Comparison of ENCODE assay signal across 8 mouse cellular contexts in the genomic region with DNA sequence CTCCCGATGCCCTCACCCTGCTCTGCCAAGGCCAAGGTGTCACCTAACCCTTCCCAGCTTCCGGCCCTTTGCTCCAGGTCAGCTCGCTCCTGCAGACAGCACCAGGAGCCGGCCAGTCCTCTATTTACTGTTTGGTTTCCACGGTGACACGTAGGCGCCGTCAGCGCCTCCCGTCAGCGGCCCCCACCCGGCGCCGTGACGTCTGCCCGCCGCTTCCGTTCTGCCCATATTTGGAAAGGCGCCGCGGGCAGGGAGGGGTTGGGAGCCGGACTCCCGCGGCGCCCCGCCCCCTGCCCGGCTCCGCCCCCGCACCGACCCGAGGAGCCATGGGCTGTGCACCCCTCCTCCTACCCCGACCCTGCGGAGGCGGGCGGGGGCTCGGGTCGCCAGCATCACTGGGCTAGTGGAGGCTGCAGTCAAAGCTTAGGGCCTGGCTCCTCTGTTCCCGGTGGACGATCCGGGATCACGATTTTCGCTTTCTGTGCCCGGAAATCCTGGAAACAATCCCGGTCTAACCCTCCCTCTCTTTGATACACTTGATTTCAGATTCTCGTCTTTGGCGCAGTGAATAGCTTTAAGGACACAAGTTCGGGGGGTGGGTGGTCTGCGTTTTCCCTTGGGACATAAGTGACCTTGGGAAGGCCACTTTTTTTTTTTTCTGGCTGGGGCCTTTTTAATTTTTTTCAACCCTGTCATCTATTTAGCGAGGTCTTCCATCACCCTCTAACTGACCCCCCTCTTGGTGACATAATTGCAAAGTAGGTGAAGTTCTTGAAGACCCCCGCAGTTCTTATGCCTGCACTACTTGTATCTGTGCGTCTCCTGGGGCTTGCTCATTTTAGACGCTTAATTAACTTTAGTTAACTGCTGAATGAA. TPM values are rescaled to one million over a fixed set of nuclear protein-coding genes. Genes with fewer than 3 reads are reported as not detected.
DNase-seq lines count a peak whose midpoint lies in the region; ATAC-seq and TF ChIP-seq lines count a peak whose summit lies in the region.

No protein-coding gene starts in this region.

- peak; percentile 72 for TF ChIP-seq POLR2A in heart, adult 2 months (IDR thresholded peaks at IDR 0.05; ENCODE audit: insufficient read depth, low read depth, low read length)

- peaks cover 13% of the 10 kb centered on the region for H3K4me1 ChIP-seq in embryonic facial prominence, embryonic 12.5 days
- peaks cover 5% of the 10 kb centered on the region for H3K4me1 ChIP-seq in heart, adult 2 months (ENCODE audit: control insufficient read depth, insufficient read depth, low read length)
- H3K4me1 ChIP-seq in limb, embryonic 12.5 days (replicated peaks): peaks cover 23% of the 10 kb centered on the region
- 0 out of 2 replicates have a peak, but pooled peaks cover 9% of the 10 kb centered on the region for H3K4me1 ChIP-seq in midbrain, embryonic 14.5 days (ENCODE audit: control insufficient read depth, insufficient read depth, low read length)

- H3K27ac ChIP-seq in embryonic facial prominence, embryonic 12.5 days: peak overlapping the region; percentile 47; the same call in 1 of the 2 replicates
- H3K27ac ChIP-seq in heart, adult 2 months: peak overlapping the region; percentile 83
- H3K27ac ChIP-seq in limb, embryonic 12.5 days: peak overlapping the region; percentile 81
- H3K27ac ChIP-seq in midbrain, embryonic 14.5 days (replicated peaks; ENCODE audit: low read depth, low read length): peak overlapping the region; percentile 78

- peak overlapping the region; percentile 66 for H3K4me2 ChIP-seq in embryonic facial prominence, embryonic 12.5 days (replicated peaks)
- H3K4me2 ChIP-seq in limb, embryonic 12.5 days: peak overlapping the region; percentile 88
- H3K4me2 ChIP-seq in midbrain, embryonic 14.5 days (ENCODE audit: low read length): peak overlapping the region; percentile 65

- H3K9me3 ChIP-seq in embryonic facial prominence, embryonic 12.5 days: no peaks in the 10 kb centered on the region
- H3K9me3 ChIP-seq in limb, embryonic 12.5 days: no peaks in the 10 kb centered on the region
- H3K9me3 ChIP-seq in midbrain, embryonic 14.5 days (ENCODE audit: control insufficient read depth, low read length): no peaks in the 10 kb centered on the region

- peak; percentile 89 for ATAC-seq in embryonic facial prominence, embryonic 12.5 days (ENCODE audit: insufficient number of reproducible peaks, insufficient read depth, low FRiP score, low TSS enrichment)
- peak; percentile 92 for ATAC-seq in limb, embryonic 12.5 days (ENCODE audit: insufficient number of reproducible peaks, insufficient read depth, low FRiP score, low TSS enrichment, low read depth)
- ATAC-seq in midbrain, embryonic 14.5 days (ENCODE audit: low FRiP score, low TSS enrichment): peak; percentile 95

- no peaks in the 10 kb centered on the region for H3K36me3 ChIP-seq in embryonic facial prominence, embryonic 12.5 days
- no peaks in the 10 kb centered on the region for H3K36me3 ChIP-seq in heart, adult 2 months (ENCODE audit: control insufficient read depth, insufficient read depth, low read length)
- no peaks in the 10 kb centered on the region for H3K36me3 ChIP-seq in limb, embryonic 12.5 days
- H3K36me3 ChIP-seq in midbrain, embryonic 14.5 days (ENCODE audit: control insufficient read depth, insufficient read depth, low read length): no peaks in the 10 kb centered on the region

- peak overlapping the region; percentile 59 for H3K4me3 ChIP-seq in embryonic facial prominence, embryonic 12.5 days
- peak overlapping the region; percentile 61 for H3K4me3 ChIP-seq in heart, adult 2 months
- peak overlapping the region; percentile 51 for H3K4me3 ChIP-seq in limb, embryonic 12.5 days (replicated peaks)
- peak overlapping the region; percentile 59 for H3K4me3 ChIP-seq in midbrain, embryonic 14.5 days (replicated peaks; ENCODE audit: low read depth, low read length)

- WGBS in embryonic facial prominence, embryonic 12.5 days: under 1% methylated on average over 52 of the region's 52 CpGs
- WGBS in heart, adult 2 months: under 1% methylated on average over 52 of the region's 52 CpGs
- WGBS in limb, embryonic 12.5 days: under 1% methylated on average over 52 of the region's 52 CpGs
- under 1% methylated on average over 52 of the region's 52 CpGs for WGBS in midbrain, embryonic 14.5 days

- peak overlapping the region; percentile 57; the same call in 1 of the 2 replicates for H3K9ac ChIP-seq in embryonic facial prominence, embryonic 12.5 days
- peak overlapping the region; percentile 87 for H3K9ac ChIP-seq in heart, adult 2 months (ENCODE audit: low read depth, low read length)
- peak overlapping the region; percentile 63; the same call in 1 of the 2 replicates for H3K9ac ChIP-seq in limb, embryonic 12.5 days (replicated peaks)
- peak overlapping the region; percentile 60 for H3K9ac ChIP-seq in midbrain, embryonic 14.5 days (replicated peaks; ENCODE audit: low read length)

- H3K27me3 ChIP-seq in embryonic facial prominence, embryonic 12.5 days: no peaks in the 10 kb centered on the region
- no peaks in the 10 kb centered on the region for H3K27me3 ChIP-seq in heart, adult 2 months (ENCODE audit: control insufficient read depth, insufficient read depth, low read length)
- 0 out of 2 replicates have a peak, but pooled peaks cover 4% of the 10 kb centered on the region for H3K27me3 ChIP-seq in limb, embryonic 12.5 days
- H3K27me3 ChIP-seq in midbrain, embryonic 14.5 days (ENCODE audit: control insufficient read depth, insufficient read depth, low read length): no peaks in the 10 kb centered on the region

- DNase-seq in 3T3-L1 (ENCODE audit: low read depth, low spot score): peak; percentile 88
- DNase-seq in adrenal gland, postnatal 36 days: peak; percentile 98 to 99
- DNase-seq in heart, adult 2 months: peak; percentile 98 to 99
- DNase-seq in kidney, adult 8-10 months: peak; percentile 93
- DNase-seq in midbrain, embryonic 14.5 days: peak; percentile 97
- DNase-seq in spleen, adult 12 weeks (ENCODE audit: low spot score): peak; percentile 92

- TF ChIP-seq CTCF in heart, adult 2 months (IDR thresholded peaks at IDR 0.05): no peak

- intact Hi-C loops in heart, adult 2 months (cut with DNase I): loop anchor here (1.0 to 10.0 kb wide), 3 partner anchors 12 to 331 kb away; a partner anchor contains a TSS

- TF ChIP-seq EP300 in heart, adult 2 months (IDR thresholded peaks at IDR 0.05; ENCODE audit: insufficient read depth, low read depth, low read length): no peak

- no peaks in the 10 kb centered on the region for H3K79me2 ChIP-seq in heart, adult 2 months (replicated peaks; ENCODE audit: control insufficient read depth, insufficient read depth, low read length)

RNA-seq across cellular contexts. Expression of a gene that starts 12.4 kb away (rescaled TPM):
- 10 to 100 TPM in 1 of 2 experiments, 1 to 10 TPM in 1; 8.4 to 18.8 TPM for total RNA-seq in adrenal gland, postnatal 36 days (2021)
- 2.3 and 3.5 TPM in 2 replicates for polyA plus RNA-seq in embryonic facial prominence, embryonic 12.5 days (2016; fragmentation: Nextera tagmentation; extraction: Ambion mirVana)
- 1 to 10 TPM; 3.0 to 5.7 TPM for total RNA-seq in heart, adult 2 months (2021)
- polyA plus RNA-seq in heart, adult 2 months (2012; rRNA removed): 9.1 and 12.6 TPM in 2 replicates
- 2.0 and 2.7 TPM in 2 replicates for polyA plus RNA-seq in limb, embryonic 12.5 days (2016; fragmentation: Nextera tagmentation; extraction: Ambion mirVana)
- 1.1 and 1.2 TPM in 2 replicates for polyA plus RNA-seq in midbrain, embryonic 14.5 days (2014; fragmentation: Nextera tagmentation; extraction: Ambion mirVana)

Comparison
In these comparisons a context has a peak if more than half of its experiments do, and no peak if none do; other contexts are left out.
1. Peak in every context shown above with its lines: DNase-seq, ATAC-seq, H3K4me3 ChIP-seq and H3K27ac ChIP-seq.